Mouse (Mus musculus) forebrain, postnatal 0 days (tissue): ENCODE data around the gene Cyfip2. TPM values are rescaled to one million over a fixed set of nuclear protein-coding genes. Genes with fewer than 3 reads are reported as not detected.
A peak's percentile ranks its signal among the peaks of the same experiment; 100 is the strongest.

Source experiments
- ATAC-seq: fragments of 200-750 bp; cut with Nextera tagmentation; 2 replicates; pipeline ENCODE4 v1.8.0; 2017; ENCODE audit warnings: mild to moderate bottlenecking, moderate library complexity
- DNase-seq: peaks from one replicate; pipeline ENCODE4 v3.0.0-alpha.2; 2015
- H3K27ac ChIP-seq: fragments of 300-500 bp; sonication (generic); 2 replicates; pipeline ENCODE4 v1.5.1; 2014; ENCODE audit warnings: low read depth, mild to moderate bottlenecking, antibody characterized with exemption, low read length, moderate library complexity, mixed read lengths
- H3K27me3 ChIP-seq: fragments of 300-500 bp; sonication (generic); 2 replicates; pipeline ENCODE4 v1.6.1; 2014; ENCODE audit warnings: mild to moderate bottlenecking, low read length, mixed read lengths; ENCODE audit not compliant: insufficient read depth
- H3K36me3 ChIP-seq: fragments of 300-500 bp; sonication (generic); 2 replicates; pipeline ENCODE4 v1.6.1; 2014; ENCODE audit warnings: mild to moderate bottlenecking, moderate library complexity; ENCODE audit not compliant: insufficient read depth
- H3K4me1 ChIP-seq: fragments of 300-500 bp; sonication (generic); 2 replicates; pipeline ENCODE4 v1.6.1; 2014; ENCODE audit warnings: antibody characterized with exemption; ENCODE audit not compliant: insufficient read depth
- H3K4me2 ChIP-seq: fragments of 300-500 bp; sonication (generic); 2 replicates; pipeline ENCODE4 v1.6.1; 2014; ENCODE audit warnings: low read depth, mild to moderate bottlenecking, moderate library complexity
- H3K4me3 ChIP-seq: fragments of 300-500 bp; sonication (generic); 2 replicates; pipeline ENCODE4 v1.5.1; 2014; ENCODE audit warnings: low read depth, low read length, mixed read lengths
- H3K9ac ChIP-seq: fragments of 300-500 bp; sonication (generic); 2 replicates; pipeline ENCODE4 v1.6.1; 2014; ENCODE audit warnings: mild to moderate bottlenecking
- H3K9me3 ChIP-seq: fragments of 300-500 bp; sonication (generic); 2 replicates; pipeline ENCODE4 v1.6.1; 2016; ENCODE audit warnings: low read length
- CTCF ChIP-seq: sonication (generic); IDR thresholded peaks from 2 replicates; pipeline ENCODE4 v1.5.1; 2016; ENCODE audit warnings: antibody characterized with exemption, control low read depth, low read depth
- WGBS: fragments of 180-500 bp; shearing (Covaris S2); extraction: QIAGEN DNeasy Blood & Tissue Kit; methylation state at CpG from one replicate; pipeline ENCODE4 v1.1.7; 2014; 5-methylcytosine and 5-hydroxymethylcytosine counted together
- polyA plus RNA-seq: library from polyadenylated mRNA; unstranded; fragments of >200 nt; fragmentation: Nextera tagmentation; extraction: Ambion mirVana; gene quantifications from 2 replicates; pipeline ENCODE4 v1.2.1, GENCODE M21; 2015
- total RNA-seq: library from RNA; depleted of rRNA; stranded (reverse); fragments of >200 nt; gene quantifications from 2 replicates; pipeline ENCODE4 v1.2.3, GENCODE M21; 2014

Cyfip2 gene
- total and polyA plus RNA-seq, 2 experiments from 2014 or later, result 75.8 to 114 TPM

- Histone ChIP-seq H3K27ac (no peak overlapping the region), H3K4me3 (no peak overlapping the region), H3K4me2 (no peak overlapping the region), H3K4me1 (no peaks in the 10 kb centered on the region), H3K9ac (no peak overlapping the region), H3K27me3 (no peaks in the 10 kb centered on the region), H3K9me3 (no peaks in the 10 kb centered on the region), H3K36me3 (peaks cover 71% of the 10 kb centered on the region)
- peak; percentile 21 for DNase-seq
- peak; percentile 51 for TF ChIP-seq CTCF
- 48% methylated on average over 5 of the region's 5 CpGs for WGBS
- no peak for ATAC-seq
These were observed 35.9 kb downstream of the Cyfip2 start for GRCm38 (mm10) chr11:46276778-46277177.

- 87% methylated on average over 8 of the region's 8 CpGs for WGBS
- Histone ChIP-seq H3K4me1 (no peaks in the 10 kb centered on the region), H3K9ac (no peak overlapping the region), H3K4me2 (no peak overlapping the region), H3K9me3 (no peaks in the 10 kb centered on the region), H3K27me3 (no peaks in the 10 kb centered on the region), H3K4me3 (no peak overlapping the region), H3K36me3 (peaks cover 72% of the 10 kb centered on the region), H3K27ac (no peak overlapping the region)
- no peak for DNase-seq
- no peak for TF ChIP-seq CTCF
- no peak for ATAC-seq
These were observed 36.5 kb downstream of the Cyfip2 start for GRCm38 (mm10) chr11:46276168-46276567.

- no peaks in the 10 kb centered on the region for H3K9me3 ChIP-seq
- DNase-seq, result peak; percentile 83
- WGBS, result 12% methylated on average over 6 of the region's 6 CpGs
- ATAC-seq, result peak; percentile 94
- H3K27ac ChIP-seq, result no peak overlapping the region
- no peaks in the 10 kb centered on the region for H3K4me1 ChIP-seq
- peaks cover 71% of the 10 kb centered on the region for H3K36me3 ChIP-seq
- H3K9ac ChIP-seq, result no peak overlapping the region
- H3K4me3 ChIP-seq, result no peak overlapping the region
- no peak overlapping the region for H3K4me2 ChIP-seq
- H3K27me3 ChIP-seq, result no peaks in the 10 kb centered on the region
- TF ChIP-seq CTCF, result peak; percentile 86
These were observed 37.4 kb downstream of the Cyfip2 start for GRCm38 (mm10) chr11:46275302-46275701.

- ATAC-seq (no peak), DNase-seq (no peak)
- Histone ChIP-seq H3K4me3 (no peak overlapping the region), H3K27ac (no peak overlapping the region), H3K9ac (no peak overlapping the region), H3K27me3 (no peaks in the 10 kb centered on the region), H3K9me3 (no peaks in the 10 kb centered on the region), H3K36me3 (peaks cover 72% of the 10 kb centered on the region), H3K4me2 (no peak overlapping the region), H3K4me1 (no peaks in the 10 kb centered on the region)
- WGBS, result 96% methylated on average over 3 of the region's 3 CpGs
- peak; percentile 43 for TF ChIP-seq CTCF
These were observed 38.7 kb downstream of the Cyfip2 start for GRCm38 (mm10) chr11:46273969-46274368.

GRCm38 (mm10) chr11:46272058-46272681 lies 40.5 kb downstream of the Cyfip2 start:
- DNase-seq (no peak), ATAC-seq (no peak)
- H3K4me2 ChIP-seq, result no peak overlapping the region
- no peaks in the 10 kb centered on the region for H3K27me3 ChIP-seq
- H3K27ac ChIP-seq, result no peak overlapping the region
- 73% methylated on average over 8 of the region's 8 CpGs for WGBS
- H3K36me3 ChIP-seq, result peaks cover 63% of the 10 kb centered on the region
- no peak overlapping the region for H3K4me3 ChIP-seq
- no peaks in the 10 kb centered on the region for H3K9me3 ChIP-seq
- H3K4me1 ChIP-seq, result no peaks in the 10 kb centered on the region
- no peak for TF ChIP-seq CTCF
- H3K9ac ChIP-seq, result no peak overlapping the region

- H3K4me3 ChIP-seq, result no peak overlapping the region
- no peak for TF ChIP-seq CTCF
- 69% methylated on average over 3 of the region's 3 CpGs for WGBS
- peak; percentile 19; the same call in 1 of the 2 replicates for ATAC-seq
- no peaks in the 10 kb centered on the region for H3K9me3 ChIP-seq
- H3K27ac ChIP-seq, result no peak overlapping the region
- H3K9ac ChIP-seq, result no peak overlapping the region
- no peaks in the 10 kb centered on the region for H3K4me1 ChIP-seq
- peaks cover 73% of the 10 kb centered on the region for H3K36me3 ChIP-seq
- DNase-seq, result no peak
- no peak overlapping the region for H3K4me2 ChIP-seq
- H3K27me3 ChIP-seq, result no peaks in the 10 kb centered on the region
These were observed 42.8 kb downstream of the Cyfip2 start for GRCm38 (mm10) chr11:46269893-46270292.

GRCm38 (mm10) chr11:46269391-46269790 lies 43.3 kb downstream of the Cyfip2 start:
- Histone ChIP-seq H3K9me3 (no peaks in the 10 kb centered on the region), H3K4me1 (no peaks in the 10 kb centered on the region), H3K27me3 (no peaks in the 10 kb centered on the region), H3K4me2 (no peak overlapping the region), H3K27ac (no peak overlapping the region), H3K4me3 (no peak overlapping the region), H3K36me3 (peaks cover 78% of the 10 kb centered on the region), H3K9ac (no peak overlapping the region)
- TF ChIP-seq CTCF, result no peak
- peak; percentile 42 for ATAC-seq
- no peak for DNase-seq
- 87% methylated on average over 9 of the region's 9 CpGs for WGBS
